Mouse (Mus musculus) neural tube, embryonic 15.5 days (tissue): ENCODE results near the gene Foxk2. TPM values are rescaled to one million over a fixed set of nuclear protein-coding genes. Genes with fewer than 3 reads are reported as not detected.
"Not testable (repeated sequence)": the region's sequence is repeated elsewhere in the genome, so short reads cannot be mapped to it uniquely, and the experiment has no call there.

ENCODE experiments used
- ATAC-seq: fragments of 200-750 bp; cut with Nextera tagmentation; 2 replicates; pipeline ENCODE4 v1.8.0; 2017; ENCODE audit warnings: mild to moderate bottlenecking, moderate TSS enrichment, moderate library complexity; ENCODE audit not compliant: low FRiP score
- H3K27ac ChIP-seq: fragments of 300-500 bp; sonication (generic); replicated peaks from 2 replicates; pipeline ENCODE4 v1.5.1; 2015; ENCODE audit warnings: mild to moderate bottlenecking, inconsistent platforms
- H3K27me3 ChIP-seq: fragments of 300-500 bp; sonication (generic); replicated peaks from 2 replicates; pipeline ENCODE4 v1.6.1; 2015; ENCODE audit warnings: inconsistent platforms
- H3K36me3 ChIP-seq: fragments of 300-500 bp; sonication (generic); 2 replicates; pipeline ENCODE4 v1.6.1; 2015; ENCODE audit warnings: inconsistent platforms
- H3K4me1 ChIP-seq: fragments of 300-500 bp; sonication (generic); 2 replicates; pipeline ENCODE4 v1.6.1; 2015; ENCODE audit warnings: inconsistent platforms
- H3K4me2 ChIP-seq: fragments of 300-500 bp; sonication (generic); 2 replicates; pipeline ENCODE4 v1.6.1; 2015; ENCODE audit warnings: inconsistent platforms, mild to moderate bottlenecking, moderate library complexity
- H3K4me3 ChIP-seq: fragments of 300-500 bp; sonication (generic); replicated peaks from 2 replicates; pipeline ENCODE4 v1.5.1; 2015; ENCODE audit warnings: mild to moderate bottlenecking, inconsistent platforms
- H3K9ac ChIP-seq: fragments of 300-500 bp; sonication (generic); replicated peaks from 2 replicates; pipeline ENCODE4 v1.6.1; 2015; ENCODE audit warnings: mild to moderate bottlenecking, inconsistent platforms
- H3K9me3 ChIP-seq: fragments of 300-500 bp; sonication (generic); replicated peaks from 2 replicates; pipeline ENCODE4 v1.6.1; 2016; ENCODE audit warnings: inconsistent platforms
- WGBS: fragments of 180-500 bp; shearing (Covaris S2); methylation state at CpG from one replicate; pipeline ENCODE4 v1.1.7; 2015; ENCODE audit warnings: mixed read lengths; 5-methylcytosine and 5-hydroxymethylcytosine counted together
- polyA plus RNA-seq: library from polyadenylated mRNA; unstranded; fragments of >200 nt; fragmentation: Nextera tagmentation; extraction: Ambion mirVana; gene quantifications from 2 replicates; pipeline ENCODE4 v1.2.1, GENCODE M21; 2015

The Foxk2 gene
- polyA plus RNA-seq, 1 experiment from 2014 or later = 12.8 TPM

- Histone ChIP-seq H3K27ac (no peak overlapping the region), H3K4me2 (no peak overlapping the region), H3K9ac (no peak overlapping the region), H3K4me1 (no peaks in the 10 kb centered on the region), H3K27me3 (no peaks in the 10 kb centered on the region), H3K4me3 (no peak overlapping the region), H3K9me3 (no peaks in the 10 kb centered on the region), H3K36me3 (peaks cover 78% of the 10 kb centered on the region)
- ATAC-seq = no peak
- WGBS = 93% methylated on average over 3 of the region's 3 CpGs
Measured at GRCm38 (mm10) chr11:121289859-121290258, 30.1 kb downstream of the Foxk2 start.

GRCm38 (mm10) chr11:121294771-121295170 lies 35.0 kb downstream of the Foxk2 start:
- Histone ChIP-seq H3K4me2 (no peak overlapping the region), H3K27me3 (no peaks in the 10 kb centered on the region), H3K9me3 (no peaks in the 10 kb centered on the region), H3K27ac (no peak overlapping the region), H3K36me3 (peaks cover 71% of the 10 kb centered on the region), H3K9ac (no peak overlapping the region), H3K4me3 (no peak overlapping the region), H3K4me1 (no peaks in the 10 kb centered on the region)
- WGBS = 97% methylated on average over 5 of the region's 5 CpGs
- no peak for ATAC-seq

- Histone ChIP-seq H3K4me1 (no peaks in the 10 kb centered on the region), H3K4me3 (no peak overlapping the region), H3K9ac (no peak overlapping the region), H3K27ac (no peak overlapping the region), H3K9me3 (no peaks in the 10 kb centered on the region), H3K4me2 (no peak overlapping the region), H3K27me3 (no peaks in the 10 kb centered on the region), H3K36me3 (peaks cover 74% of the 10 kb centered on the region)
- no peak for ATAC-seq
- WGBS = 94% methylated on average over 8 of the region's 8 CpGs
Measured at GRCm38 (mm10) chr11:121298493-121298892, 38.7 kb downstream of the Foxk2 start.

- no peak for ATAC-seq
- Histone ChIP-seq H3K4me2 (no peak overlapping the region), H3K9me3 (no peaks in the 10 kb centered on the region), H3K27ac (no peak overlapping the region), H3K27me3 (no peaks in the 10 kb centered on the region), H3K4me1 (no peaks in the 10 kb centered on the region), H3K4me3 (no peak overlapping the region), H3K36me3 (peaks cover 68% of the 10 kb centered on the region), H3K9ac (no peak overlapping the region)
- WGBS = 97% methylated on average over 9 of the region's 9 CpGs
Measured at GRCm38 (mm10) chr11:121300265-121300664, 40.5 kb downstream of the Foxk2 start.

GRCm38 (mm10) chr11:121305371-121305770 lies 45.6 kb downstream of the Foxk2 start:
- H3K27ac ChIP-seq = no peak overlapping the region
- no peak for ATAC-seq
- 0 out of 2 replicates have a peak, but pooled peaks cover 4% of the 10 kb centered on the region for H3K9me3 ChIP-seq
- no peak overlapping the region for H3K4me2 ChIP-seq
- H3K4me1 ChIP-seq = no peaks in the 10 kb centered on the region
- H3K27me3 ChIP-seq = no peaks in the 10 kb centered on the region
- H3K4me3 ChIP-seq = no peak overlapping the region
- 88% methylated on average over 6 of the region's 6 CpGs for WGBS
- peaks cover 72% of the 10 kb centered on the region for H3K36me3 ChIP-seq
- no peak overlapping the region for H3K9ac ChIP-seq

GRCm38 (mm10) chr11:121306608-121307007 lies 46.8 kb downstream of the Foxk2 start:
- H3K9me3 ChIP-seq = 0 out of 2 replicates have a peak, but pooled peaks cover 7% of the 10 kb centered on the region
- no peak overlapping the region for H3K4me3 ChIP-seq
- peaks cover 67% of the 10 kb centered on the region for H3K36me3 ChIP-seq
- no peak overlapping the region for H3K9ac ChIP-seq
- no peaks in the 10 kb centered on the region for H3K27me3 ChIP-seq
- no peak overlapping the region for H3K27ac ChIP-seq
- WGBS = 96% methylated on average over 8 of the region's 8 CpGs
- no peak for ATAC-seq
- no peaks in the 10 kb centered on the region for H3K4me1 ChIP-seq
- H3K4me2 ChIP-seq = no peak overlapping the region

GRCm38 (mm10) chr11:121307712-121308111 lies 47.9 kb downstream of the Foxk2 start:
- H3K36me3 ChIP-seq = peaks cover 56% of the 10 kb centered on the region
- 82% methylated on average over 6 of the region's 6 CpGs for WGBS
- not testable (repeated sequence) for H3K9me3 ChIP-seq, H3K27ac ChIP-seq, H3K4me2 ChIP-seq, H3K4me1 ChIP-seq, H3K4me3 ChIP-seq, H3K27me3 ChIP-seq, ATAC-seq, H3K9ac ChIP-seq

- WGBS = 85% methylated on average over 1 of the region's 1 CpGs
Measured at GRCm38 (mm10) chr11:121326034-121326433, 66.2 kb downstream of the Foxk2 start.

GRCm38 (mm10) chr11:121326681-121327080 lies 66.9 kb downstream of the Foxk2 start:
- 99% methylated on average over 5 of the region's 5 CpGs for WGBS
- Histone ChIP-seq H3K4me2 (no peak overlapping the region), H3K9ac (no peak overlapping the region), H3K9me3 (no peaks in the 10 kb centered on the region), H3K4me1 (no peaks in the 10 kb centered on the region), H3K27ac (no peak overlapping the region), H3K27me3 (no peaks in the 10 kb centered on the region), H3K4me3 (no peak overlapping the region), H3K36me3 (peaks cover 45% of the 10 kb centered on the region)
- no peak for ATAC-seq

More at GRCm38 (mm10) chr11:121326034-121326433, 66.2 kb downstream of the Foxk2 start:
- Histone ChIP-seq H3K4me2 (no peak overlapping the region), H3K9me3 (no peaks in the 10 kb centered on the region), H3K4me3 (no peak overlapping the region), H3K9ac (no peak overlapping the region), H3K36me3 (peaks cover 43% of the 10 kb centered on the region), H3K27me3 (no peaks in the 10 kb centered on the region), H3K27ac (no peak overlapping the region), H3K4me1 (no peaks in the 10 kb centered on the region)
- ATAC-seq = no peak

GRCm38 (mm10) chr11:121328206-121328605 lies 68.4 kb downstream of the Foxk2 start:
- Histone ChIP-seq H3K27me3 (no peaks in the 10 kb centered on the region), H3K9me3 (no peaks in the 10 kb centered on the region), H3K9ac (no peak overlapping the region), H3K27ac (no peak overlapping the region), H3K4me2 (no peak overlapping the region), H3K4me3 (no peak overlapping the region), H3K36me3 (peaks cover 57% of the 10 kb centered on the region), H3K4me1 (no peaks in the 10 kb centered on the region)
- no peak for ATAC-seq
- WGBS = 96% methylated on average over 9 of the region's 9 CpGs

- peaks cover 58% of the 10 kb centered on the region for H3K36me3 ChIP-seq
Measured at GRCm38 (mm10) chr11:121328619-121329018, 68.8 kb downstream of the Foxk2 start.

GRCm38 (mm10) chr11:121331641-121332040 lies 71.9 kb downstream of the Foxk2 start:
- Histone ChIP-seq H3K9ac (no peak overlapping the region), H3K4me2 (no peak overlapping the region), H3K27ac (no peak overlapping the region), H3K27me3 (no peaks in the 10 kb centered on the region), H3K4me3 (no peak overlapping the region), H3K9me3 (no peaks in the 10 kb centered on the region), H3K4me1 (no peaks in the 10 kb centered on the region), H3K36me3 (peaks cover 82% of the 10 kb centered on the region)
- ATAC-seq = no peak
- whole genome bisulfite sequencing = 97% methylated on average over 3 of the region's 3 CpGs

More at GRCm38 (mm10) chr11:121328619-121329018, 68.8 kb downstream of the Foxk2 start:
- Histone ChIP-seq H3K4me2 (no peak overlapping the region), H3K9me3 (no peaks in the 10 kb centered on the region), H3K4me3 (no peak overlapping the region), H3K4me1 (no peaks in the 10 kb centered on the region), H3K27me3 (no peaks in the 10 kb centered on the region), H3K27ac (no peak overlapping the region), H3K9ac (no peak overlapping the region)
- ATAC-seq = no peak

GRCm38 (mm10) chr11:121339647-121340046 lies 79.9 kb downstream of the Foxk2 start:
- Histone ChIP-seq H3K4me1 (no peaks in the 10 kb centered on the region), H3K9me3 (no peaks in the 10 kb centered on the region), H3K9ac (no peak overlapping the region), H3K4me3 (no peak overlapping the region), H3K27ac (no peak overlapping the region), H3K36me3 (peaks cover 25% of the 10 kb centered on the region), H3K4me2 (no peak overlapping the region), H3K27me3 (no peaks in the 10 kb centered on the region)
- ATAC-seq = no peak
- 96% methylated on average over 1 of the region's 1 CpGs for WGBS
